Mouse (Mus musculus): ENCODE data around the gene Brca1.
"Not testable (repeated sequence)": the region's sequence is repeated elsewhere in the genome, so short reads cannot be mapped to it uniquely, and the experiment has no call there.

Brca1 gene

DNA sequence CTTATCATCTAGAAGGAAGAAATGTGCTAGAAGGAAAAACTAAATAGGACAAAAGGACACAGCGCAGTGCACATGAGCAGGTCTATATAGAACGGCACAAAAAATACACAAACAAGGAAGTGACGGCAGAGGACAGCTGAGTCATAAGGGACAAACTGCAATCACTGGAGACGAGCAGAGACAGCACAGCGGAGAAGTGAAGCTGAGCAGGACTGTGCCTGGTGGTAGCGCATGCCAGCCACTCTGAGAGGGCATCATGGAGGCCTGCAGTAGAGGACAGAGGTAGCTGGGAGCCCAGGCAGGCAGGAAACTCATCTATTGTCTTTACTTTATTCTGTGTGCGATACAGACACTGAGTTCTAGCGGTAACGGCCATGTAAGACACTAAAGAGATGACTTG is 8.2 kb downstream of the Brca1 start:
- no peak for DNase-seq (ENCODE audit: low spot score in 2 of 2)

DNA sequence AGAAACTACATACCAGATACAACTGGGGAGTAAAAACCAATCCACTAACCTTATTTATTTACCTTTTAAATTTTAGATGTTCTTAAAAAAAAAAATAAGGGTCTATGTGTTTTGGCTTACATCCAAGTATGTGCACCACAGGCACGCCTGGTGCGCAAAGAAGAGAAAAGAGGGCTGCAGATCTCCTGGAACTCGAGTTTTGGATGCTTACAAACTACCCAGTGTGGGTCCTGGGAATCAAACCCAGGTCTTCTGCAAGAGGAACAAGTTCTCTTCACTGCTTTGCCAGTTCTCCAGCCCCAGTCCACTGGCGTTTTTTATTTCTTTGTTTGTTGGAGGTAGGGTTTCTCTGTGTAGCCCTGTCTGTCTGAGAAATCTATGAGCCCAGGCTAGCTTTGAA is 25.1 kb downstream of the Brca1 start:
- DNase-seq (ENCODE audit: low spot score in 2 of 2), result no peak

DNA sequence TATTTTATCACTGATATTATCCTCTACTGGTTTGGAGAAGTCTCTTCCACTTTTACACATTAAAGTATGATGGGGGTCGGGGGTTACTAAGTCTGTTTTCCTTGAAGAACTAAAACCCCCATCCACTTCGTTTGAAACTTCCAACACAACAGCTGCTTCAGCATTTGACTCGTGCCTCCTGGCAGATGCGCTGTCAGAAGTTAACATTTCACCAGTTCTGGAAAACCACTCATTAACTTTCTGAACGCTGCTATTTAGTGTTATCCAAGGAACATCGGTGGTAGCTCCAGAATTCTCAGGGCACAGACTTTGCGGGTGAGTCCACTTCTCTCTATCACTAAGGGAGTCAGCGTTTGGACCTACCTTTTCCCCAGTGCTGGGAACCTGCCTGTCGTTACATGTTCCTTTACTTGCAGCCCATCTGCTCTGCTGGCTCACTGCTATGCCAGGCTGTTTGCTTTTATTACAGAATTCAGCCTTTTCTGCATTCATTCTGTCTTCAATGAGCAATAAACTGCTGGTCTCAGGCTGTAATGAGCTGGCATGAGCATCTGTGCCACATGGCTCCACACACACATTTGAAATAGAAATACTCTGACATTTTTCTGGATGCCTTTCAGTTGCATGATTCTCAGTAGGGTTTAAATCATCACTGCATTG is 25.7 kb downstream of the Brca1 start:
- DNase-seq (ENCODE audit: low spot score in 2 of 2), result peak; percentile 64 to 83

DNA sequence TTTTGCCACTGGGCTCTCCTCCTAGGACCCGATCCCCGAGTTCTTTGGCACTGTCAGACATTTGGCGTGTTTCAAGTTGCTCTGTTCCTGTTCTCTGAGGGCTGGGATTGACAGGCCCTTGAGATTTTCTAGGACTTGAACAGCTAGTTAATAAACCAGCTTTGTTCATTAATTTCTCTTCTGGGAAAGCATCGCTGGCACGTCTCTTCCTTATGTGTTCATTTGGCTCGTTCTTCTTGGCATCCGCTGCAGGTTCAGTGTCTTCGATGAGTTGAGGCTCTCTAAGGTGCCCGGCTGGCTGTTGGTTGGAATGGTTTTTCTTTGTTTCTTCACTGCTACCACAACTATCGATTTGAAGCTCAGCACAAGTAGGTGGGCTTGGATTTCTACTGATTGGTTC is 26.7 kb downstream of the Brca1 start:
- DNase-seq (ENCODE audit: low spot score in 2 of 2), result no peak

DNA sequence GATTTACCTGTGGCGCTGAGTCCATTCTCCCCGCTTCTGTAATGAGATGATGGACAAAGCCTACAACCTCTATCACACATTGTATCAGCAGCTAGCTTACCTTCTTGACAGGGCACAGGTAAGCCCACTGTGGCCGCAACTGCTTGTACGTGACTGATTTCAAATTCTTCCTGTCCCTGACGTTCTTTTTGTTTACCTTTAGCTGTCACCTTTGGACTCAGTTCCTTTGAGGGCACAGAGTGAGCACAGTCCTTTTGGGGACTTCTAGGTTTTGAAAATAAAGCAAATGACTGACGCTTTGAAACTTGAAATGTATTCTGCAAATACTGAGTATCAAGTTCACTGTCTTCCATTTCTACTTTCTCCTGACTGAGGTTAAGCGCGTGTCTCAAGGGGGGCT is 27.3 kb downstream of the Brca1 start:
- DNase-seq (ENCODE audit: low spot score in 2 of 2), result no peak

DNA sequence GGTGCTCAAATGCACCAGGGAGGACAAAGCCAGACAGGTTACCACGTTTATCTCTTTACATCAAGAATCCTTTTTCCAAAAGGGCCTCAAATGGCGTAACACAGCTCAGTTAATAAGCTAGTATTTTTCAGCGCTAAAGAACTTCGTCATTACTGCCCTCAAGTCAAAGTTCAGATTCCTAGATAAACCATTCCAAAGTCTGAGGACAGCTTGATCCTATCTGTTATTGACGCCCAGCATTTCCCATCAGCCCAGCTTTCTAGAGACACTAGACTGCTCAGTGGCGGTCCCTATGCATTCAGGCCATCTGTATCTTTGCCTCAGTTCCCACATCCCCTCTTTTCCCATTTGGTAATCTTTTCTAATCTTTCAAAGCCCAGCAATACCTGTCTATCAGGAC is 32.4 kb downstream of the Brca1 start:
- no peak for DNase-seq (ENCODE audit: low spot score in 2 of 2)

DNA sequence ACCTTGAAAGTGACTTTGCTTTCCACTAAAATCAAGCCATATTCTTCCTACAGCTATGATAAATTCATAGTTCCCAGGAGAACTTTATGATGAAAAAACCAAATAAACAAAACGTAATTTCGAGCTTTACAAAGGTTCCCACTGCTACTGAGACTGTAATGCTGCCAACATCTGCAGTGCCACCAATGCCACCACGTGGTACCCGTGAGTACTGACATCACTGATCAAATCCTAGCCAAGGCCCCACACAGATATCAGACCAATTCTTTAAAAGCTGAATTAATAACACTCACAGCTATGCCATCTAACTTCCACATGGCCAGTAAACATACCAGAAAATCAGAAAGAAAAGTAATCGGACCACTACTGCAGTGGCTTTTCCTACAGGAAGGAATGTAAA is 32.8 kb downstream of the Brca1 start:
- DNase-seq (ENCODE audit: low spot score in 2 of 2), result peak; percentile 34

DNA sequence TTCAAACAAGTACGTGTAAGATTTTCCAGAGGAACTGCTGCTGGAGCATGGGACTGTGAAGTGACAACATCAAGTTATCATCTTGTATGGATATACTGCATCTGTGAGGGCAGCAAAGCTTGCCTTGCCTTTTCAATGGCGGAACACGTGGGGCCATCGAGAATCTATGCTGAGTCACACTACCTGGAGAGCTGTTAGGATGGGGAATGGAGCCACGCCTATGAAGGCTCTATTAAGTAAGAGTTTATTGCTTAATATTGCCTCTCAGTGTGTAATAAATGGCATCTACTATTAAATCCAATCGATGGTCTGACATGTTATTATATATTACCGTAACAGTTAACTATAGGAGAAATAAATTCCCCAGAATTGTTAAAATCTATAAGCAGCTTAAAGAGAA is 44.7 kb downstream of the Brca1 start:
- no peak for DNase-seq (ENCODE audit: low spot score in 2 of 2)

DNA sequence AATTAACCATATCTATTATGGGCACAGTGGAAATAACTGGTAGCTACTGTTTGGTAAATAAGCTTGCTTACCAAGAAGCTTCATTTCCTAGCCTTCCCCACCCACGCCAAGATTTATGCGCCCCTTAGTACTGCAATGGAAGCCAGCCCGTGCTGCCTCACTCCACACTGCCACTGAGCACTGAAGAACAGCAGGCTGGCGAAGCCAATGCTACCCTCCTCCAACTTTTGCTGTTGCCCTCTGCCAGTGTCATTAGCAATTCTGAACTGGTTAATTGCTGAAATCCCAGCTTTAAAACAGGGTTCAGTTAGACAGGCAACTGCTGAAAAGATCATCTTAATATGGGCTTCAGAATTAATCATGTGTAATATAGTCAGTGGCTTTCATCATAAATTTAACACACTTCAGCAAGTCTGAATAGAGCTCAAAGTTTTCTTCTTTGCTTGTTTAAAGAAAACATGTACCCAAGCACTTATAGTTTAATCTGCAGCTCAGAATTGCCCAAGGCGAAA is 45.4 kb downstream of the Brca1 start:
- DNase-seq (ENCODE audit: low spot score in 2 of 2), result peak in 1 of 2 experiments; percentile 38

DNA sequence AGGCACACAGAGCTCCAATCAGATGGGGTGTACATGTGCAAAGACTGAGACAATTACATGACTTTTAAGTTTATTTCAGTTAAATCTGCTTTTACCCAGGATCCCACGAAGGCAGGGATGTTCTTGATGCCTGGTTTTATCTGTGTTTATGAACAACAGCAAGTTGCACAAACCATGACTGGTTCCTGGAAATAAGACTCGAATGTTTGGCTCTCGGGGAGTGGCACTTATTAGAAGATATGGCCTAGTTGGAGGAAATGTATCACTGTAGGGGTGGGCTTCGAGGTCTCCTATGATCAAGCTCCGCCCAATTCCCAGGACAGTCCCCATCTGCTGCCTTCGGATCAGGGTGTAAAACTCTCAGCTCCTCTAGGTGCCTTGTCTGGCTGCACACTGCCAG is 65.6 kb downstream of the Brca1 start:
- DNase-seq (ENCODE audit: low spot score in 2 of 2), result no peak

DNA sequence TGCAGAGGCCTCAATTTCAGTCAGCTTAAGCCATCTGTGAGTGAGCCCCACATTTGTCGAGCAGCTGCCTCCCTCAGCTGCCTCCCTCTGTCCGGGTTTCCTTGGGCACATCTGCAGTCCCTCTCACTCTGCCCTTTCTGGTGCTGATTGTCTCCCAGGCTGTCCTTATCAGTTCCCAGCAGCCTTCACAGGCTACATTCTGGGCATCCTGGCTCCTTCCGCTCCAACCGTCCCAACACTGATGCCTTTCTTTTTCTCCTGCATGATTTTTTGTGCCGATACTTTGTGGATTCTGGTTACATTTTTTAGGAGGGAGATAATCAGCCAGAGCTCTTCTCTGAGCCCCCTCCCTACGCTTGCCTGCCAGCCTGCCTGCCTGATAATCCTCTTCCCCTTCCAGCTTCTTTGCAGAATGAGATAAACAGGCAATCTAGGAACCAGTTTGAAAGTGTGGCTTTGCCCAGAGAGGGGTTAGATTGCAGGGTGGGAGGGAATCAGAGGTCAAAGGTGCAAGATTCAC is 66.2 kb downstream of the Brca1 start:
- no peak for DNase-seq (ENCODE audit: low spot score in 2 of 2)

DNA sequence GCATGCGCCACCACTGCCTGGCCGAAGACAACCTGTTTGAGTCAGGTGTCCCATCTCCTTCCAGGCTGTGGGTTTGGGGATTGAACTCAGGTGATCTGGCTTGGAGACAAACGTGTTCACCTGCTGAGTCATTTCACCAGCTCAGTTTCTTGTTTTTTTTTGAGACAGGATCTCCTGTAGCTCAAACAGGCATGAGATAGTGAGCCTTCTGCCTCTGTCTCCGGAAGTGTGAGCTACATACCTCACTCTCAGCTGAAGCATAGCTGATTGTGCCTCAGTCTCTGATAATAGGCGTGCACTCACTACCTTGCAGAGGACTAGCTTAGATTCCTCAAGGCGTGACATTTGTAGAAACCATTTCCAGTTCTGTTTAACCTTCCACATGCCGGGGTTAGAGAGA is 66.9 kb downstream of the Brca1 start:
- DNase-seq (ENCODE audit: low spot score in 2 of 2), result no peak

DNA sequence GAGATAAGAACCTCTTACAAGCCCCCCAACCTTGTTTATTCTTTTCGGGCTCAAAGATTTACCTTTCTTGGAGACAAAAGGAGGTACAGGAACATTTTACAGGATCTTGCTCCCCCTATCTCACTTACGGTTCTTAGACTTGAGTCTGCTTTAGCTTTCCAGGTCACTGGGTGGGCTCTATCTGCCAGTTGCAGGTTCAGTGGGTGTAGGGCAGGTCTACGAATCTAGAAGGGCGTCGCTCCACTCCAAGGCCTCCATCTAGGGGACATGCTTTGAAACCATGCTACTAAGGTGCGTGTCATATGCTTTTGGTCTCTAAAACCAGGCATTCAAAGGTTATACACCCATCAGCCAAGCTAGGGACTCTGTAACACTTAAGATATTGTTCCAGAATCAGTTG is 67.5 kb downstream of the Brca1 start:
- no peak for DNase-seq (ENCODE audit: low spot score in 2 of 2)

DNA sequence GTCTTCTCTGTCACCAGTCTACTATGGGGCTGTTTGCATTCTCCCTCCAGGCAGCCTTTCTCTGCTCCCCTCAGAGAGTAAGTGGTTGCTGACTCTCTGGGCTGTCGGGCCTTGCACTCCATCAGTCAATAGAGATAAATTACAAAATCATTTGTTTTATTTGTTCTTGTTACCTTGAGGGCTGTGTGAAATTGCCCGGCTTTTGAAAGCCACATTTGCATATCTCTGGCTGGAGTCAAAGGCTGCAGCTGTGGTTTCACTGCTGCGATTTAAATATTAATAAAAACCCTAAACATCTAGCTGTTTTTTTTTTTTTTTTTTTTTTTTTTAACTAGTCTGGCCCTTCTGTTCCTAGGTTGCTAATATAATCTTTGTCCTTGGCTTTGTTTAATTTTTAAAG is 68.0 kb downstream of the Brca1 start:
- DNase-seq (ENCODE audit: low spot score in 2 of 2), result no peak

DNA sequence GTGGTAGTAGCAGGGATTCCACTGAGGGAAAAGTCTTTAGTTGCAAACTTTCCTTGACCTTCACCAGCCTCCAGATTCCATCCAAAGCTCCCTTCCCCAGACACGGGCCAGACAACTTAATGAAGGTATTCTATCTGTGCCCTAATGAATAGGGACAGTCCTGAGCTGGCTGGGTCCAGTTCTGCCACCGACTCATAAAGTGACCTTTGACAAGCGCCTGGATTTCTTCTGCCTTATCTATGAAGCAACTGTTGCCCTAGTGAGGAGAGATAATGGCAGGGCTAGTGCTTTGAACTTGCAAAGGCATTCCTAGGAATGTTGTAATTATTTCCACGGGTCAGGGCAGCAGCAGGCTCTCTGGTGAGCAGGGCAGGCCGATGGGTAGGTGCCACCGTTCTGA is 70.8 kb downstream of the Brca1 start:
- DNase-seq (ENCODE audit: low spot score in 2 of 2), result no peak

DNA sequence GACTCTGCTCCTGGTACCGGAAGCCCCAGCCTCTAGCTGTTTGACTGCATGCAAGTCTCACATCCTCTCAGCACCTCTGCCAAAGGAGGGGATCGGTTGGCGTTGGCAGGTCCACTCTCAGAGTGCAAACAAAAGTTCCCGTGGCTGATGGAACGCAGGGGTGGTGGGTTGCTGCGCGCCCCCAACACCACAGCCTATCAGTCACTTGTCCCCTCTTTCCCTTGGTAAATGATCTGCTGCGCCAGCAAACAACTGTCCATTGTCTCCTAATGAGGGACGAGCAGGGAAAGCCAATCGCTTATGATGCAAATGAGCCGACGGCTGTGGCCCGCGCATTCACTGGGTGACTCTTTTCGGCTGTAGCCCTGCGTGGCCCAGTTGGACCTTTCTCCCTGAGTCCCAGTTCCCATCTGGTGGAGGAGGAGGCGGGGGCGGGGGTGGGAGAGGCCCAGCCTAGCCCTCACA is 72.6 kb downstream of the Brca1 start:
- DNase-seq (ENCODE audit: low spot score in 2 of 2), result peak; percentile 52 to 61

DNA sequence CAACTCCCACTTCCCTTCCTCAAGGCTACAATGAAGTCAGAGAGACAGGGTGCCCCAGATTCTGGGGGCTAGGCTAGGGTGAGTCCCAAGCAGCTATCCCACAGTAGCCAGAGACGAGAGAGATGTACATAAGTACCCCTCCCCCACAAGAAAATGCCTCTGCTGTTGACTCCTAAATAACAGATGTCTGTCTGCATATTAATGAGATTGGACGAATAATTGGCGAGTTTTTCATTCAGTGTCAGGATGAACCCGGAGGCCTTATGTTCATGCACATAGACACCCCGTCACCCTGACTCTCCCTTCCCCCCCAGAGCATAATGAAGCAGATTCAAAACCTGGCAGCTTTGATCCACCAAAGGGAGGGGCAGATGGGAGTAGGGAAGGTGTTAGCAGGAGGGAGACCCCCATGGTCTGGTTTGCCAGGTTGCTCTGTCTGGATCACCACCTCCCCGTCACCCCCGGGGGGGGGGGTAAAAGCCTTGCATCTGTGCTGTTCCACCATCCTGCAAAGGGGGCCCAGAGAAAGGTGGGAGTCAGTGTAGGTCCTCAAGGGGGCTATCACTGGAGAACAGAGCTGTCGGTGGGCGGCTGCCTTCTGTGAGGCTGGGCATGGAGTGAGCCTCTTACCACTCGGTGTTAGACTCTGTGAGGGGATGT is 74.1 kb downstream of the Brca1 start:
- no peak for DNase-seq (ENCODE audit: low spot score in 2 of 2)

DNA sequence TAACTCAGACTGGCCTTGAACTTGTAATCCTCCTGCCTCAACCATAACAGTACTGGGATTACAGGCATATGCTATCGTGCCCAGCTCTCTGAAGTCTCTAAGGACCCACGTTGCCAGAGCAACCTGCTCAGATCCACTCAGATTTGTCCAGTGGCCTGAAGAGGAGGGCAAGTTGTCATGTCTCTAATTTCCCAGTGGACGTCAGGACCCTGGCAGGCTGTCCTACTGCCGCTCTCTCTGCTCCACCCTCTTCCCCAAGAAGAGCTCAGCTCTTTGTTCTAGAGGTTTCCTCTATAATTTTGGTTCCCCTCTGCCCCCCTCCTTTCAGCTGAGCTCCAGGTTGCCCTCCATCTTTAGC is 74.6 kb downstream of the Brca1 start:
- no peak for DNase-seq (ENCODE audit: low spot score in 2 of 2)

DNA sequence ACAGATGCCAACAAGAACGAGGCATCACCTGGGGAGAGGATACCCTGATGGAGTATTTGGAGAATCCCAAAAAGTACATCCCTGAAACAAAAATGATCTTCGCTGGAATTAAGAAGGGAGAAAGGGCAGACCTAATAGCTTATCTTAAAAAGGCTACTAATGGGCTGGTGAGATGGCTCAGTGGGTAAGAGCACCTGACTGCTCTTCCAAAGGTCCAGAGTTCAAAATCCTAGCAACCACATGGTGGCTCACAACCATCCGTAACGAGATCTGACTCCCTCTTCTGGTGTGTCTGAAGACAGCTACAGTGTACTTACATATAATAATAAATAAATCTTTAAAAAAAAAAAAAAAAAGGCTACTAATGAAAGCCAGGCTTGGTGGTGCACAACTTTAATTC is 75.4 kb downstream of the Brca1 start:
- DNase-seq (ENCODE audit: low spot score in 2 of 2), result not testable (repeated sequence)

DNA sequence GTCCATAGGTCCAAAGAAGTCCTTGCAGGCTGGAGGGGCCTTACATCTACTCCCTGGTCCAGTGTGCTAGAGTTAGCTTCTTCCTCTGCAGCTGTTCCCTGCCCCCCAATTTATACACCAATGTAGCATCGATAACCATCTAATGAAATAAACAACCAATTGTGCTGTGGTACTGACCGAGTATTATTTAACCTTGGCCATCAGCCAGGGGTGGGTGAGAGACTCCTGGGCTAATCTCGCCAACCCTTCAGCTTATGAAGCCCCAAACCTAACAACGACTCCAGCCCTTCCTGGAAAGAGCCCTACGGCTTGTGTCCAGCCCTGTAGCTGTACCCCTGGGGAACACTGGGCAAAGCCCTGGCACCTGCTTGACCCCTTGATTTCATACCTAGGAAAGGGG is 77.5 kb downstream of the Brca1 start:
- DNase-seq (ENCODE audit: low spot score in 2 of 2), result no peak

DNA sequence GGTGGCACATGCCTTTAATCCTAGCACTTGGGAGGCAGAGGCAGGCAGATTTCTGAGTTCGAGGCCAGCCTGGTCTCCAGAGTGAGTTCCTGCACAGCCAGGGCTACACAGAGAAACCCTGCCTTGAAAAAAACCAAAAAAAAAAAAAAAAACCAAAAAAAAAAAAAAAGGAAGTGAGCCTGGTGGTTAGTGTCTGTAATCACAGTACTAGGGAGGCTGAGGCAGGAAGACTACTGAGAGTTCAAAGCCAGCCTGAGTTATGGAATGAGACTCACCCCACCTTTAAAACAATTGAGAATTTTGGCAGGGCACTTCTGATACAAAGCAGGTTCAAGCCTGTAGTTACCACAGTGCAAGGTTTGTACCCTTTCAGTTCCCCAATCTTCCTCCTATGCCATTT is 78.1 kb downstream of the Brca1 start:
- not testable (repeated sequence) for DNase-seq (ENCODE audit: low spot score in 2 of 2)

DNA sequence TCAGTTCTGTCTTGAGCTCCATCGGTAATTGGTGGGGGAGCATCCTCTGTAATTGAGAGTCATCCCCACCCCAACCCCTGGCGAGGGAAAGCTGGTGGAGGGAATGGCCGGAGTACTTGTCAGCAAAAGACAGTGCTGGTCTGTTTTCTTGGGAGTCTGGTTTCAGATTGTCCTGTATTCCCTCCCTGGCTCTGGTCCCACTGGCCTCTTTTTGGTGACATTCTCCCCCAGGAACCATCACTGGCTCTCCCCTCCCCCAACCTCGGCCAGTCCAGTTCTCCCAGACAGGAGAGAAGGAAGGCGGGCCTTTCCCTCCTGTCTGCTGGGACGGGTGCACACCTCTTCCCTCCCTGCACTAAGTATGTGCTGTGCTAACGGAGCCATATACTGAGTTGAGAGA is 79.4 kb downstream of the Brca1 start:
- DNase-seq (ENCODE audit: low spot score in 2 of 2), result peak; percentile 72 to 79

DNA sequence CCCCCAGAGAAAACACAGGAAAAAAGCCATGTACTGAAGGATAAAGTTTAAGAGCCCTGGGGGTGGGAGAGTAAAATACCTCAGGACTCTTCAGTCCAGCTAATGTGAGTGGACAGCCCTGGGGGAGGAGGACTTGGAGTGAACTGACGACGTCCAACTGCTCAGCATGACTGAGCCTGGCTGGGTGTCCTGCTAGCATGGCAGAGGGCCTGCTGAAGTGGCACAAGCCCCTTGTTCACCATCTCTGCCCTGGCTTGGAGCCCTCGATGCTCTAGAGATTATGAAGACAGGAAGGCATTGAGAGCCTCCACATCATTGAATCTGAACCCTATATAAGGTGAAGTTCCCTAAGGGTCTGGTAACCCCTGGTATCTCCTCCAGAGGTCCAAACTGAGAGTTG is 79.8 kb downstream of the Brca1 start:
- no peak for DNase-seq (ENCODE audit: low spot score in 2 of 2)

Data from right cerebral cortex, postnatal 10 days (tissue).